Mouse (Mus musculus) lung, postnatal 0 days (tissue): ENCODE results near the gene Chek1. TPM values are rescaled to one million over a fixed set of nuclear protein-coding genes. Genes with fewer than 3 reads are reported as not detected.

Source experiments
- ATAC-seq: fragments of 200-750 bp; cut with Nextera tagmentation; 2 replicates; pipeline ENCODE4 v1.8.0; 2017; ENCODE audit warnings: moderate library complexity
- DNase-seq: peaks from one replicate; pipeline ENCODE4 v3.0.0-alpha.2; 2016; ENCODE audit warnings: low spot score
- H3K27ac ChIP-seq: fragments of 300-500 bp; sonication (generic); 2 replicates; pipeline ENCODE4 v1.5.1; 2014; ENCODE audit warnings: antibody characterized with exemption, mild to moderate bottlenecking, low read length, mixed read lengths
- H3K27me3 ChIP-seq: fragments of 300-500 bp; sonication (generic); replicated peaks from 2 replicates; pipeline ENCODE4 v1.6.1; 2014; ENCODE audit warnings: low read length, mixed read lengths; ENCODE audit not compliant: insufficient read depth
- H3K36me3 ChIP-seq: fragments of 300-500 bp; sonication (generic); 2 replicates; pipeline ENCODE4 v1.6.1; 2014; ENCODE audit warnings: low read length, mixed read lengths; ENCODE audit not compliant: insufficient read depth
- H3K4me1 ChIP-seq: fragments of 300-500 bp; sonication (generic); 2 replicates; pipeline ENCODE4 v1.6.1; 2014; ENCODE audit warnings: antibody characterized with exemption, low read depth, low read length, mixed read lengths; ENCODE audit not compliant: insufficient read depth
- H3K4me2 ChIP-seq: fragments of 300-500 bp; sonication (generic); replicated peaks from 2 replicates; pipeline ENCODE4 v1.6.1; 2014; ENCODE audit warnings: low read depth, mild to moderate bottlenecking, low read length, moderate library complexity, mixed read lengths
- H3K4me3 ChIP-seq: fragments of 300-500 bp; sonication (generic); 2 replicates; pipeline ENCODE4 v1.5.1; 2014; ENCODE audit warnings: low read depth, low read length
- H3K9ac ChIP-seq: fragments of 300-500 bp; sonication (generic); replicated peaks from 2 replicates; pipeline ENCODE4 v1.6.1; 2014; ENCODE audit warnings: low read depth, mild to moderate bottlenecking
- H3K9me3 ChIP-seq: fragments of 300-500 bp; sonication (generic); 2 replicates; pipeline ENCODE4 v1.6.1; 2016; ENCODE audit warnings: low read length, mixed read lengths
- CTCF ChIP-seq: IDR thresholded peaks from 2 replicates; pipeline ENCODE4 v1.5.1; 2016; ENCODE audit warnings: antibody characterized with exemption, mild to moderate bottlenecking
- EP300 ChIP-seq: IDR thresholded peaks from 2 replicates; pipeline ENCODE4 v1.6.1; 2016; ENCODE audit warnings: antibody characterized with exemption, mild to moderate bottlenecking, control low read depth
- WGBS: fragments of 180-500 bp; shearing (Covaris S2); extraction: QIAGEN DNeasy Blood & Tissue Kit; methylation state at CpG from one replicate; pipeline ENCODE4 v1.1.7; 2014; 5-methylcytosine and 5-hydroxymethylcytosine counted together
- polyA plus RNA-seq: library from polyadenylated mRNA; unstranded; fragments of >200 nt; fragmentation: Nextera tagmentation; extraction: Ambion mirVana; gene quantifications from 2 replicates; pipeline ENCODE4 v1.2.1, GENCODE M21; 2015

Chek1 gene
- polyA plus RNA-seq: 3.4 and 4.0 TPM in 2 replicates

- DNase-seq (peak; percentile 15), ATAC-seq (no peak)
- Histone ChIP-seq H3K9me3 (no peaks in the 10 kb centered on the region), H3K36me3 (0 out of 2 replicates have a peak, but pooled peaks cover under 1% of the 10 kb centered on the region), H3K27me3 (no peaks in the 10 kb centered on the region), H3K4me3 (peak within 1 kb of the TSS; percentile 61), H3K9ac (peak within 1 kb of the TSS; percentile 29), H3K4me2 (peak within 1 kb of the TSS; percentile 99), H3K27ac (peak within 1 kb of the TSS; percentile 44), H3K4me1 (no peaks in the 10 kb centered on the region; the same call in 1 of the 2 replicates)
- TF ChIP-seq EP300: no peak
- TF ChIP-seq CTCF: no peak
- WGBS: 2% methylated on average over 12 of the region's 12 CpGs
Observed at GRCm38 (mm10) chr9:36727034-36727755, at the start of gene Chek1. Chek1 (minus strand) TSS chr9:36727065.

- Histone ChIP-seq H3K4me1 (peaks cover 8% of the 10 kb centered on the region; the same call in 1 of the 2 replicates), H3K27ac (no peak overlapping the region), H3K4me2 (no peak overlapping the region), H3K4me3 (no peak overlapping the region), H3K36me3 (no peaks in the 10 kb centered on the region), H3K9me3 (no peaks in the 10 kb centered on the region), H3K27me3 (no peaks in the 10 kb centered on the region), H3K9ac (no peak overlapping the region)
- DNase-seq: no peak
- 94% methylated on average over 1 of the region's 1 CpGs for WGBS
- TF ChIP-seq CTCF (no peak), EP300 (no peak)
- no peak for ATAC-seq
Observed at GRCm38 (mm10) chr9:36769048-36769413, 42.2 kb upstream of the Chek1 start.

- DNase-seq: peak; percentile 68
- Histone ChIP-seq H3K4me3 (peak overlapping the region; percentile 61), H3K9ac (peak overlapping the region; percentile 74), H3K4me2 (peak overlapping the region; percentile 84), H3K27me3 (no peaks in the 10 kb centered on the region), H3K4me1 (peaks cover 8% of the 10 kb centered on the region; the same call in 1 of the 2 replicates), H3K9me3 (no peaks in the 10 kb centered on the region), H3K27ac (peak overlapping the region; percentile 94), H3K36me3 (no peaks in the 10 kb centered on the region)
- TF ChIP-seq EP300 (0 out of 2 replicates have a peak, but pooled peaks have one; percentile 12), CTCF (no peak)
- WGBS: 10% methylated on average over 25 of the region's 25 CpGs
- peak; percentile 24 for ATAC-seq
Observed at GRCm38 (mm10) chr9:36768156-36769047, 41.5 kb upstream of the Chek1 start.

GRCm38 (mm10) chr9:36767203-36768143, 40.6 kb upstream of the Chek1 start, which contains the start of gene Stt3a:
Stt3a (minus strand) TSS chr9:36767679.
- Histone ChIP-seq H3K27me3 (no peaks in the 10 kb centered on the region), H3K36me3 (no peaks in the 10 kb centered on the region), H3K4me1 (peaks cover 8% of the 10 kb centered on the region; the same call in 1 of the 2 replicates), H3K4me3 (peak within 1 kb of the TSS; percentile 95), H3K27ac (peak within 1 kb of the TSS; percentile 94), H3K9ac (peak within 1 kb of the TSS; percentile 83), H3K9me3 (no peaks in the 10 kb centered on the region), H3K4me2 (peak within 1 kb of the TSS; percentile 84)
- TF ChIP-seq CTCF (no peak; the same call in 1 of the 2 replicates), EP300 (peak; percentile 42; the same call in 1 of the 2 replicates)
- DNase-seq (peak; percentile 100), ATAC-seq (peak; percentile 99)
- WGBS: under 1% methylated on average over 58 of the region's 60 CpGs

GRCm38 (mm10) chr9:36764378-36764777, 37.5 kb upstream of the Chek1 start:
- ATAC-seq (no peak), DNase-seq (no peak)
- Histone ChIP-seq H3K9me3 (no peaks in the 10 kb centered on the region), H3K4me1 (peaks cover 8% of the 10 kb centered on the region; the same call in 1 of the 2 replicates), H3K27ac (no peak overlapping the region), H3K27me3 (no peaks in the 10 kb centered on the region), H3K36me3 (no peaks in the 10 kb centered on the region), H3K4me3 (no peak overlapping the region), H3K4me2 (no peak overlapping the region), H3K9ac (no peak overlapping the region)
- no peak for TF ChIP-seq EP300
- TF ChIP-seq CTCF: no peak
- WGBS: 84% methylated on average over 1 of the region's 1 CpGs
